Mouse (Mus musculus) liver, postnatal 0 days (tissue): ENCODE measurements at regions not wholly inside any gene's neighbourhood (a gene's known extent, or its start where the extent isn't known, plus 50 kb on each side); places are given as distances from the start of the nearest gene placed in this dataset.

Experiments
- ATAC-seq: fragments of 200-750 bp; cut with Nextera tagmentation; 2 replicates; pipeline ENCODE4 v1.8.0; 2017; ENCODE audit warnings: mild to moderate bottlenecking, moderate library complexity
- DNase-seq: peaks from one replicate; pipeline ENCODE4 v3.0.0-alpha.2; 2016
- H3K27ac ChIP-seq: fragments of 300-500 bp; sonication (generic); 2 replicates; pipeline ENCODE4 v1.5.1; 2014; ENCODE audit warnings: antibody characterized with exemption, moderate library complexity, mild to moderate bottlenecking, low read depth
- H3K27me3 ChIP-seq: fragments of 300-500 bp; sonication (generic); 2 replicates; pipeline ENCODE4 v1.6.1; 2014; ENCODE audit warnings: low read length, control low read depth, mixed read lengths; ENCODE audit not compliant: insufficient read depth
- H3K36me3 ChIP-seq: fragments of 300-500 bp; sonication (generic); replicated peaks from 2 replicates; pipeline ENCODE4 v1.6.1; 2014; ENCODE audit warnings: mild to moderate bottlenecking, control low read depth, low read length, moderate library complexity, mixed read lengths; ENCODE audit not compliant: insufficient read depth
- H3K4me1 ChIP-seq: fragments of 300-500 bp; sonication (generic); 2 replicates; pipeline ENCODE4 v1.6.1; 2014; ENCODE audit warnings: antibody characterized with exemption, mild to moderate bottlenecking, control low read depth; ENCODE audit not compliant: insufficient read depth
- H3K4me2 ChIP-seq: fragments of 300-500 bp; sonication (generic); 2 replicates; pipeline ENCODE4 v1.6.1; 2014; ENCODE audit warnings: low read depth, mild to moderate bottlenecking, low read length, moderate library complexity, mixed read lengths
- H3K4me3 ChIP-seq: fragments of 300-500 bp; sonication (generic); 2 replicates; pipeline ENCODE4 v1.5.1; 2014; ENCODE audit warnings: low read depth, low read length
- H3K9ac ChIP-seq: fragments of 300-500 bp; sonication (generic); replicated peaks from 2 replicates; pipeline ENCODE4 v1.6.1; 2014; ENCODE audit warnings: mild to moderate bottlenecking, moderate library complexity
- H3K9me3 ChIP-seq: fragments of 300-500 bp; sonication (generic); 2 replicates; pipeline ENCODE4 v1.6.1; 2016; ENCODE audit warnings: mild to moderate bottlenecking, control low read depth, low read length, mixed read lengths
- CTCF ChIP-seq: sonication (generic); IDR thresholded peaks from 2 replicates; pipeline ENCODE4 v1.5.1; 2016; ENCODE audit warnings: antibody characterized with exemption, low read depth
- EP300 ChIP-seq: IDR thresholded peaks from 2 replicates; pipeline ENCODE4 v1.6.1; 2016; ENCODE audit warnings: antibody characterized with exemption, low read depth, mild to moderate bottlenecking
- WGBS: fragments of 180-500 bp; shearing (Covaris S2); extraction: QIAGEN DNeasy Blood & Tissue Kit; methylation state at CpG from one replicate; pipeline ENCODE4 v1.1.7; 2014; ENCODE audit not compliant: insufficient replicate concordance; 5-methylcytosine and 5-hydroxymethylcytosine counted together

DNA sequence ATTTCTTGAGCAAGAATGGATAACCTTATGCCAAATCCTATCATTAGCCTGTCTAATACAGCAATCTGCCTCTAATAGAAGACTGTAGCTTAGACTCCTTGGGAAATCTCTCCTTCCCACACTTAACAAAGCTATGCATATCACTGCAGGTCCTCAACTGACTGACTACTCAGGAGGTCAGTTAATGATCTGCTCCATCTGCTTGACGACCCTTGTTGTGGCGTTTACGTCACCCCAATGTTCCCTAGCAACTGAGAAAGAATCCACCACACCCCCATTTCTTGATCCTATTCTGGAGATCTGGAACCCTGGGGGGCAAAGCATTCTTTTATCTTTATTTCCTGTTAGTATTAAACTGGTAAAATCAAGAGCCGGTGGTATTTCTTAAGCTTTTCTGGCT lies 91.4 kb upstream of the Smad1 start:
- H3K4me1 ChIP-seq, result no peaks in the 10 kb centered on the region
- H3K9me3 ChIP-seq, result no peaks in the 10 kb centered on the region
- DNase-seq (no peak), ATAC-seq (no peak)
- no peaks in the 10 kb centered on the region for H3K36me3 ChIP-seq
- no peak overlapping the region for H3K4me3 ChIP-seq
- H3K9ac ChIP-seq, result no peak overlapping the region
- 50% methylated on average over 4 of the region's 4 CpGs for WGBS
- no peak overlapping the region for H3K27ac ChIP-seq
- H3K4me2 ChIP-seq, result no peak overlapping the region
- TF ChIP-seq CTCF, result no peak
- TF ChIP-seq EP300, result no peak
- no peaks in the 10 kb centered on the region for H3K27me3 ChIP-seq

DNA sequence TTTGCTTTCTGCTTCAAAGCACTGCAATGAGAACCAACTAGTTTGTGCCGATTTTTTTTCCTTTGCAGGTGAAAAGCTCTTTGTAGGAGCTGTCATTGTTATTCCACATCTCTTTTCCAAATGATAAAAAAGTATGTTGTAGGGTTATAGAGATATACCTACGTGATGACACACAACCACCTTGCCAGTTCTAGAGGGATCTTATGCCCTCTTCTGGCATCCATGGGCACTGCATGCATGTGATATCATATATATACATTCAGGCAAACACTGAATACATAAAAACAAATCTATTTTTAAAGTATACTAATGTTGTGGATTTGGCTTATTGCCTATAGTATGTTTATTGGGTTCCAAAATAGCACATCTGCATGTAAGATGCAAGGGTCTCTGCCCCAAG lies 89.5 kb upstream of the Smad1 start:
- no peak overlapping the region for H3K4me3 ChIP-seq
- H3K4me2 ChIP-seq, result no peak overlapping the region
- DNase-seq (peak; percentile 39), ATAC-seq (no peak)
- no peak overlapping the region for H3K27ac ChIP-seq
- H3K27me3 ChIP-seq, result no peaks in the 10 kb centered on the region
- no peak overlapping the region for H3K9ac ChIP-seq
- 54% methylated on average over 2 of the region's 2 CpGs for WGBS
- H3K4me1 ChIP-seq, result no peaks in the 10 kb centered on the region
- no peaks in the 10 kb centered on the region for H3K9me3 ChIP-seq
- H3K36me3 ChIP-seq, result no peaks in the 10 kb centered on the region
- TF ChIP-seq CTCF, result peak; percentile 69
- TF ChIP-seq EP300, result no peak

DNA sequence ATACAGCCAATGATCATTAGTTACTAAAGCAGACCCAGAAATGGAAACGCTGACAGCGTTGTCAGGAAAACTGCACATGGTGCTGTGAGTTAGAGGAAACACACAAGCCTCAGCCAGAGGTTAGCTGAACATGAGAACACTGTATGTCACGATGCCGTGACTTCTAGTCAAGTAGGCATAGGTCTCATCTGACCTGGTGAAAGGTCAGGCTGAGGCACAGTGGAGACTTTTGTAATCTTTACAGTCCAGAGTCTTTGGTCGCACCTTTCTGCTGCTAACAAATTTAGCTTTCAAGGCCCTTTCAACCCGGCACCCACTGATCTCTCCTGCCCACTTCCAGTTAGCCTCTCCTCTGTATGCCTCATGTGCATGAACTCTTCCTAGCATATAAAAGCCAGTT lies 88.3 kb upstream of the Smad1 start:
- 55% methylated on average over 6 of the region's 6 CpGs for WGBS
- Histone ChIP-seq H3K4me1 (no peaks in the 10 kb centered on the region), H3K9ac (no peak overlapping the region), H3K9me3 (no peaks in the 10 kb centered on the region), H3K36me3 (no peaks in the 10 kb centered on the region), H3K4me3 (no peak overlapping the region), H3K27me3 (no peaks in the 10 kb centered on the region), H3K27ac (no peak overlapping the region), H3K4me2 (no peak overlapping the region)
- ATAC-seq (no peak), DNase-seq (no peak)
- TF ChIP-seq CTCF (no peak), EP300 (no peak)

DNA sequence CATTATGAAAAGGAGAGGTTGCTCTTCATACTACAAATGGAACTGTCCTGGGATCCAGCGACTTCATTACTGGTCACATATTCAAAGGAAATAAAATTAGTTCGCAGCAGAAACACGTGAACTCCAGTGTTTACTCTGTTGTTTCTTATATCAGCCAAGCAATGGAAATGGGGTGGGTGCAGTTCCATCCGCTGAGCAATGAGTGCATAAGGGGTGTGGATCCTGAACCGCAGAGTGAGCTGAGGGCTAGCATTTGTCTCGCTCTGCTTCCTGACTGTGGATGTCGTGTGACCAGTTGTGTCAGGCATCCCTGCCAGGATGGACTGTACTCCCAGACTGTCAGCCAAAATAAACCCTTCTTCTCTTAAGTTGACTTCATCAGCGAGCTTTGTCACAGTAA lies 80.0 kb upstream of the Smad1 start:
- Histone ChIP-seq H3K27me3 (no peaks in the 10 kb centered on the region), H3K36me3 (no peaks in the 10 kb centered on the region), H3K9ac (no peak overlapping the region), H3K4me3 (no peak overlapping the region), H3K9me3 (no peaks in the 10 kb centered on the region), H3K27ac (no peak overlapping the region), H3K4me1 (no peaks in the 10 kb centered on the region; the same call in 1 of the 2 replicates), H3K4me2 (no peak overlapping the region)
- TF ChIP-seq EP300 (no peak), CTCF (no peak)
- 89% methylated on average over 8 of the region's 8 CpGs for WGBS
- DNase-seq, result no peak
- ATAC-seq, result no peak

DNA sequence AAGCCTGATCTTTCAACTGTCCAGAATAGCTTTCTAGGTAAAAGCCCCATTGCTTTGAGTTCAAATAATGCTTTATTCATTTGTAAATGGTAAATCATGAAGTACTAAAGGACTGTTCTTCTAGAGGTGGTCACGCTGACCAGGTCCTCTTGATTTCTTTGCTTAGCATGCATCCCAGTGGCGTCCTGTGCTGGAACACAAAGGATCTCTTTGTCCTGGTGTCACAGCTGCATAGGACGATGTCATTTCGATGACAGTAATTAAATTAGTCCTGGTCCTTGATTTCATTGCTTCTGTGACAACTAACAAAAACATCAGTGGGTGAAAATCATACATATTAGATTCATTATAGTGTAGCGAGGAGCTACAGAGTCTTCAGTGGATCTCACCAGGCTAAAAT lies 76.7 kb upstream of the Smad1 start:
- no peaks in the 10 kb centered on the region; the same call in 1 of the 2 replicates for H3K4me1 ChIP-seq
- no peak overlapping the region for H3K4me3 ChIP-seq
- TF ChIP-seq CTCF, result no peak
- no peak for TF ChIP-seq EP300
- H3K27me3 ChIP-seq, result no peaks in the 10 kb centered on the region
- WGBS, result 83% methylated on average over 5 of the region's 5 CpGs
- no peaks in the 10 kb centered on the region for H3K36me3 ChIP-seq
- no peak overlapping the region for H3K9ac ChIP-seq
- ATAC-seq (no peak), DNase-seq (no peak)
- H3K9me3 ChIP-seq, result no peaks in the 10 kb centered on the region
- no peak overlapping the region for H3K27ac ChIP-seq
- no peak overlapping the region for H3K4me2 ChIP-seq

DNA sequence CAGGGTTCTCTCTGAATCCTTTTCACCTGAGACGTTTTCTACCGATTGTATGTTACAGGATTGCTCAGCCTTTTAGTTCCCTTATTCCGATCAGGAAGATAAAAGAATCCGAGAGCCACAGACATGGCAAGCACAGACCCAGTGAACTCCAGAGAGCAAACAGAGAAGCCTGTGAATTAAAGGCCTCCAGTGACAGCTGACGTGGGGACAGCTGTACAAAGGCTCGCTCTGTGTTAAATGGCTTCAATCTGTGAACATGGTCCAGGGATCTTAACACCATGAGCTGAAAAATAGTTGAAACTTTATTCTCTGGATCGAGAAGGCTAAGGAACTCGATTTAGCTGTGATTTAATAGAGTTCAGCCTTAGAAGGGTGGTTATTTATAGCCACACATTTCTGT lies 75.4 kb upstream of the Smad1 start:
- Histone ChIP-seq H3K9me3 (no peaks in the 10 kb centered on the region), H3K4me3 (no peak overlapping the region), H3K27ac (no peak overlapping the region), H3K9ac (no peak overlapping the region), H3K4me2 (no peak overlapping the region), H3K27me3 (no peaks in the 10 kb centered on the region), H3K36me3 (no peaks in the 10 kb centered on the region), H3K4me1 (no peaks in the 10 kb centered on the region; the same call in 1 of the 2 replicates)
- WGBS, result 69% methylated on average over 8 of the region's 8 CpGs
- DNase-seq (no peak), ATAC-seq (no peak)
- TF ChIP-seq CTCF, result no peak
- TF ChIP-seq EP300, result no peak

DNA sequence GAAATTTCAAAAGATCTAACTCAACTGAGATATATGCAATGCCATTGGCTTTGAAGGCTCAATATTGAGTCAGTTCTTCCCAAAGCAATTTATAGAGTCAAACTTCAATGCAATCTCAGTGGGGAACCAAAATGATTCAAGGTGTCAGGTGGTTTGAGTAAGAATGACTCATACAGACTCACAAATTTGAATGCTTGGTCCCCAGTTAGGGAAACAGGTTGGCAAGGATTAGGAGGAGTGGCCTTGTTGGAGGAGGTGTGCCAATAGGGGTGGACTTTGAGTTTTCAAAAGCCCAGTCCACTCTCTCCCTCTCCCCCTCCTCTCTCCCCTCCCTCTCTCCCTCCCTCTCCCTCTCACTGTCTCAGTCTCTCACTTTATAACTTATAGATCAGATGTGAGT lies 52.8 kb upstream of the Smad1 start:
- no peak for ATAC-seq
- TF ChIP-seq EP300 (no peak), CTCF (no peak)
- H3K4me2 ChIP-seq, result no peak overlapping the region
- no peaks in the 10 kb centered on the region for H3K27me3 ChIP-seq
- H3K27ac ChIP-seq, result no peak overlapping the region
- no peak overlapping the region for H3K4me3 ChIP-seq
- H3K9ac ChIP-seq, result no peak overlapping the region
- no peaks in the 10 kb centered on the region for H3K4me1 ChIP-seq
- no peak for DNase-seq
- no peaks in the 10 kb centered on the region for H3K9me3 ChIP-seq
- H3K36me3 ChIP-seq, result no peaks in the 10 kb centered on the region
